Mouse (Mus musculus): ENCODE measurements around the gene Nr1h4.

DNA sequence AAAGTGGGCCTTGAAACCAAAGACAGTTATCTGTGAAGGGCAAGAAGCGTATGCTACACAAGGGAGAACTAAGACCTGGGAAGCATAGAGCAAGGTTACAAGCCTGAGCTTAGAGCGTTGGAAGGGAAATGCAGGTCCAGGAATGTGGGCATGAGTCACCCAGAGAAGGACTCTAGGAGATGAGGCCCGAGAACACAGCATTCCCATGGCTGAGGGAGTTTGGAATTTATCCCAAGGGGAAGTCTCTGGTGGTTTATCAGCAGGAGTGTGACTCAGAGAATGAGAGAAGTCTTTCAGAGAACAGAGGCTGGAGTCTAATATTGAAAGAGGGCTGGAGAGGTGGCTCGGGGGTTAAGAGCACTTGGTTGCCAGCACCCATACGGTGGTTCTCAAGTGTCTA lies 6.3 kb downstream of the Nr1h4 start:
- TF ChIP-seq CTCF (IDR thresholded peaks at IDR 0.05; ENCODE audit: extremely low read depth, insufficient read depth, low read length) = no peak
- TF ChIP-seq POLR2A (IDR thresholded peaks at IDR 0.05; ENCODE audit: extremely low read depth, insufficient read depth, low read length) = no peak

Measured in cortical plate, adult 2 months (tissue).